Mouse (Mus musculus): ENCODE results near the gene Obp2a.
"Not testable (repeated sequence)": the region's sequence is repeated elsewhere in the genome, so short reads cannot be mapped to it uniquely, and the experiment has no call there.

Gene Obp2a

DNA sequence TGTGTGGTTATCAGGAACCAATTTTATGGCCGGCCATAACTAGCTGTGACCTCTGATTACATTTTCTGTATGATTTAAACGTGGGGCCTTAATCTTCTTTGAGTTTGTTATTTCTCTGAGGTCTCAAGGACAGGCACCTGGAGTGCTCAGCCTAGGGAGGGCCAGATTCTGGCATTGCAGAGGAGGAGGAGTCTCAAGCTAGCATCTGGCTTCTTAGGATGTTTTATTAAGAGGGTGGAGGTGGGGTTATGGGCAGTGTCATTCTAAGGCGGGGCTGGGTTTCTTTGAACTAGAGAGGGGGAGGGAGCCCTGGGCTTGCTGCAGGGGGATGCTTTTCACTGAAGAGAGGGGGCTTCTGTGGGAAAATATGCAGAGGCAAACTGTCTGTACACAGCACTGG, 11.8 kb downstream of the Obp2a start:
- not testable (repeated sequence) for DNase-seq

DNA sequence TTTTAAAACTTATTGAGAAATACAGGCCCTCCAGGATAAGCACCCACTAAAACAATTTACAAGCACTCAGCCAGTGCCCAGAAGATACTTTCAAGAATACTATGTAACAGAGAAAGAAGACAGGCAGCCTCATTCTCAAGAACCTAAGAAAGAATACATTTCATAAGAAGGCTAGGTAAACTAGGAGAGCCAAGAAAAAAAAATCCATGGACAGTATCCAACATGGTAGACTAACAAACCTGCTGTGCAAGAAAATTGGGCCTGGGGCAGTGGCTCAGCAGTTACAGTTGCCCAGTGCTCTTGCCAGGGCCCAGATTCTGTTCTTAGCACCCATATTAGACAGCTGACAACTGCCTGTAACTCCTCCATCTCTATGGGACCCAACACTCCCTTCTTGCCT, 17.4 kb downstream of the Obp2a start:
- no peak for DNase-seq

DNA sequence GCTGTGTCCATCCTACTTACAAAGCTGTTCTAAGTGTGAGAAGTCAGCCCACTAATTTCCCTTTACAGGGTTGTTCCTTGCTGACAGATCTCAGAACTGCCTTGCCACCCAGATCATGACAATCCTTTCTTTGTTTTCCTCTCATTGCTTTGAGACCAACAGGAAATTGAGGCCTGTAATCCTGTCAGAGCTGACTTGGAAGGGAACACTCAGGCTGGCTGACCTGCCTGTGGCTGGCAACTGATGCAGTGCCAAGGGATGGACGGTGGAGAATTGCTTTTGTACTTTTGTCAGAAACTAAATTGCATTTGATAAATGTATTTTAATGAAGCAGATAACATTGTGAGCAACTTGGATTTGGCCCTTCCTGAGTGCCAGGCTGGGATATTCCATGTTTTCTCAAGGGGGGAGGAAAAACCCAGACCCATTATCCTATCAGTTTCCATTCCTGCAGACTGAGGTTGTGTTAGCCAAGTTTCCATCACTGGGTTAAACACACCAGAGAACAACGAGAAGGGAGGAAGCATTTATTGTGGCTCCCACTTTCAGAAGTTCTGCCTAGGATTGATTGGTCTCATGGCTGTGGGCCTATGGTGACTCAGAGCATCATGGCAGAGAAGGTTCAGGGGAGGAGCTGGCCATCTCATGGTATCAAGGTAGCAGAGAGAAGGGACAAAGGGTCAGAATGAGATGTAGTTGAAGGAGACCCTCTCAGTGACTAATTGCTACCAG, 33.5 kb downstream of the Obp2a start:
- no peak for DNase-seq

DNA sequence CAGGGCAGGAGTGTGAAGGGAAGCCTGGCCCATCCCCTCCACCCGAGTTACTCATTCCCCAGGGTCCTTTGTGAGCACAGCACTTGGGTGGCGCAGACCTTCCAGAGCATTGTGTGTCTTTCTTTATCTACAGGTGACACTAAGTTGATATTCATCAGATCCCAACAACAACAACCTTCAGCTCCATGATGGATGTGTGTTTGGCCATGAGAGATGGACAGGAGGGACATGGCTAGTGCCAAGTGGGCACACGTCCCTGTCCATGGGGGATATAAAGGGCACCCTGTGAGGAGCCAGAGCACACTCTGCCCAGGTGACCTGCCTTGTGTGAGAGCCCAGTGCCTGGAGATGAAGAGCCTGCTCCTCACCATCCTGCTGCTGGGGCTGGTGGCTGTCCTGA, 36.9 kb downstream of the Obp2a start, which contains the start of gene Obp2b:
Obp2b (plus strand) TSS at position 301 of the 400 bp plus-strand sequence.
- DNase-seq, result not testable (repeated sequence)

DNA sequence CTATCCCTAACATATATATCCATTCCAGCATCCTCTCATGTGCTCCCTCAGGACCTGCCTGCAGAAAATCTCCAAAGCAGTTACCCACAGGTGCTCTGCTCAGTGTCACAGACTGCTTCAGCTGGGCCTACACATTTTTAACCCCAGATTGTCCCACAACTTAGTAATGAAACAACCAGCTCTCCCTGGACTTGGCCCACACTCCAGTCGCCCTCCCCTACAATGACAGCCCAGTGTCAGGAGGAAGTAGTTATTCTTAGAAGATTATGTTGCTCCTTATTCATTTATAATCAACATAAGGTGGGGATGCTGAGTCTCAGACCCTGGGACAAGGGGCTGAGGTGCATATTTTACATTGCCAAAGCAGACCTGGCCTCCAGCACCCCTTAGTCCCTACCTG, 41.8 kb downstream of the Obp2a start:
- no peak for DNase-seq

Data from right cerebral cortex, postnatal 14 days (tissue).